Mouse (Mus musculus) left cerebral cortex, adult 11 months (tissue): ENCODE measurements around the gene Gm13290.
A peak's percentile ranks its signal among the peaks of the same experiment; 100 is the strongest.
"Not testable (repeated sequence)": the region's sequence is repeated elsewhere in the genome, so short reads cannot be mapped to it uniquely, and the experiment has no call there.

Experiments used
- DNase-seq: peaks from one replicate; pipeline ENCODE4 v3.0.0; 2022; ENCODE audit warnings: low spot score

Gene Gm13290

GRCm38 (mm10) chr4:88773534-88773933, at the start of gene Gm13290:
Gene Gm13290, plus strand, starts transcription at chr4:88773834.
- DNase-seq, result not testable (repeated sequence)

DNA sequence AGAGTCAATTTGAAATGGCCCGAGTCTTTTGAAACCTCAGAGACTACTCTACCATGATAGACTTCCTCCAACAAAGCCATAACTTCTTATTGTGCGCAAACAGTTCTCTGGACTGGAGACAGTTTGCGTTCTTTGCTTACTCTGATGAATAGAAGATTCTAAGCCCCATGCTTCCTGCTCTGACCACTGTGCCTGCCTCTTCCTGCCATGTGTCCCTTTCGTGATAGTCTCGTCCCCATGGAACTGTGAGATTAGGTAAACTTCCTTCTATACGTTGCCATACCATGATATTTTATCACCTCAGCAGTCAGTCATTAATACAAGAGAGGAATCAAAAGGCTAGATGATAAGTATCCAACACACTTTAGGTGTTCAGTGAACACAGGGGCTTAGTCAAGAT, 46.9 kb upstream of the Gm13290 start:
- DNase-seq, result no peak

DNA sequence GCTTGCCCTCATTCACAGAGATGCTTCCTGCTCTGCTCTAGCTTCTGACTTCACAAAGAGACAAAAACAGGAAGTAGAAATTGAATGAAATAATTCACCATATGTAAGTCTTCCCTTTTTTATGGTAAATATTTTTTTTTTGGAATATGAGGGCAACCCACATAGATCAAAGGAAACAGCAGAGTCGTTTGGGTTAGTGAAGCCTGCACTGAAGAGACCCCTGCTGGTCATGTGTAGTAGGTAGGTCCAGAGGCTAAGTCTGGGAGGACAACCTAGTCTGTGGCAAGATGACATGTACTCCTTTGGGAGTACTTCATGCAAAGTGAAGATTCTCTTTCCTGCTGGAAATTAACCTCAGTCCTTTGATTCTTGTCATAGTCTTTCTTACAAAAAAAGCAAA, 46.3 kb upstream of the Gm13290 start:
- DNase-seq, result no peak

GRCm38 (mm10) chr4:88738480-88738879, 35.2 kb upstream of the Gm13290 start:
- no peak for DNase-seq

GRCm38 (mm10) chr4:88739036-88739435, 34.6 kb upstream of the Gm13290 start:
- DNase-seq, result no peak

DNA sequence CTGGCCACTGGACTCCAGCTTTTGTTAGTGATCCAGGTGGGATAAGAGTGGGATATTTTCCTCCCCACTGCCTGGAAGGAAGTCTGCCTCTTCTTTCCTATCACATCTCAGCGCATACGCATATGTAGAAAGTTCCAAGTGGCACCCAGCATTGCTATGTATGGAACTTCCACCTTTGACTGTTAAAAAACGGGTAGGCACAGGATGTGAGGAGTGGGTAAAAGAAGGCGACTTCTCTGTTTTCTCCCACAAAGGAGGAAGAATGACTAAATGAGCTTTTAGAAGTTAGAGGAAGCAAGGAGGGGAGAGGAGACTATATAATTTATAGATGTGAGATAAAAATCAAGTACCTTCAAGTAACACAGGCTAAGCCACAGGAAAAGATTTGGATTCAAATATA, 32.2 kb upstream of the Gm13290 start:
- DNase-seq, result no peak

DNA sequence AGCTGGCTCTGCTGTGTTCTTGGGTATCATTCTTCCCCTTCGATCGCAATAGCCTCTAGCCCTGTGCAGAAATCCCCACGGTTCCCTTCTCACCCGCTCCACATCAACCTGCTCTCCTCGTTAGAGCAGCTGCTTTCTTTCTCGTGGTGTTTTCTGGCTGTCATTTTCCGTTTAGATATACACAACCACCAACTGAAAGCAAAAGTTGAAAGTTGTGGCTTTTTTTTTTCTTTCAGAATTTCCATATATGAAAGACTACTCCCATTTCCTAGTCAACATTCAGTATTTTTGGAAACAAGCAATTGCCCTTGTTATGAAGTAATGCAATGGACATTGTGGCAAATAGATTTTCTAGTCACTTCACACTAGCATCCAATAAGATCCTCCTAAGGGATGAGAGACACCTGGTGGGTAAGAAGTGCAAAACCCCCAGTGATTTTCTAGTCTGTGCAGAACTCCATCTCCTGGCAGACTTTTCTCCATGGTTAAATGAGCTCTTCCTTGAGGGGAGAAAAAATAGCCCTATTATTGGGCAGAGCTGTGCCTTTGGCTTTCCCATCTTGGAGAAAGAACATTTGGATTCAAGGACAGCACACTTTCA, 30.8 kb upstream of the Gm13290 start:
- DNase-seq, result no peak

- DNase-seq, result no peak
Measured at GRCm38 (mm10) chr4:88744207-88744606, 29.4 kb upstream of the Gm13290 start.

- no peak for DNase-seq
Measured at GRCm38 (mm10) chr4:88749926-88750325, 23.7 kb upstream of the Gm13290 start.

GRCm38 (mm10) chr4:88754818-88755340, 18.8 kb upstream of the Gm13290 start, which contains the start of gene Gm13271:
Gene Gm13271, plus strand, starts transcription at chr4:88754868.
- peak; percentile 61 for DNase-seq

- not testable (repeated sequence) for DNase-seq
Measured at GRCm38 (mm10) chr4:88756581-88757513, 16.8 kb upstream of the Gm13290 start.

DNA sequence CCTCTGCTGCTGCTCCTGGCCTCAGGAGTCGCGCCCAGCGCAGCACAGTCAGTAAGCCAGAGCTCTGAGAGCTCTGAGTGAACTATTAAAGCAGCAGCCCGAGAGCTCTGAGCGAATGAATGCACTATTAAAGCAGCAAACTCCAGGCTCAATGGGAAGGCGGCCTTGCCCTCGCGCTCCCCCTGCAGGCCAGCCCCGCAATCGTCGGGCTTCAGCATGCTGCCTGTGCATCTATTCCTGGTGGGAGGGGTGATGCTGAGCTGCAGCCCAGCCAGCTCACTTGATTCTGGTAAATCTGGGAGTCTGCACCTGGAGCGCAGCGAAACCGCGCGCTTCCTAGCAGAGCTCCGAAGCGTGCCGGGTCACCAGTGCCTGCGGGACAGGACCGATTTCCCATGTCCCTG, 16.0 kb upstream of the Gm13290 start:
- DNase-seq, result peak; percentile 89

GRCm38 (mm10) chr4:88758751-88759150, 14.9 kb upstream of the Gm13290 start:
- DNase-seq, result not testable (repeated sequence)

DNA sequence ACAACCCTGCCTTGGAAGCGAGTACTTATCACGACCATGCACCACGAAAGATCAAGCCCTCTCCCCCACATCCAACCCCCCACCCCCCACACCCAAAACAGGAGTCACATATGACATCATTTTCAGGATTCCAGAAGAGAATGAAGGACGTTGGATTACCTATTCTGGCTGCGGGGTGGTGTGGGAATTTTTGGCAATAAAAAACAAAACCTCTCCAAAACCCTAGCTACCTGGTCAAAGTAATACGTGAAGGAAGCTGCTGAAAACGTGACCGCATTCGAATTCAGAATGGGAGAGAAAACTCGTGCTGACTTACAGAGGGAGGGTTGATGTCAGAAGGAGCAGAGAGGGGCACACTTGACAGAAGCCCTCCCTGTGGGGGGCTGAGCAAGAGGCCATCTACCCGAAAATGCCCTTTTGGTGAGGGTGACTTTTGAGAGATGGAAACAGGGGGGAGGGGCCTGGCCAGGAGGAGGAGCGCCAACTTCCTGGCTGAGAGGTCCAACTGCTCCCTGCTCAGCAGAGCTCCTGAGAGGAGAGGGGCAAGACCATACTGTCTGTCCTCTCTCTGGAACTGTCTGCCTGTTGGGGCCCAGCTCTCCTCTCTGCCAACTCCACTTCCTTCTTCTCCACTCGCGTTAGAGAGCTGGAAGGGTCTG, 13.9 kb upstream of the Gm13290 start, which contains the start of gene Gm13283:
Gene Gm13283 (plus strand): TSS at position 510 of the 659 bp plus-strand sequence.
- DNase-seq, result not testable (repeated sequence)

DNA sequence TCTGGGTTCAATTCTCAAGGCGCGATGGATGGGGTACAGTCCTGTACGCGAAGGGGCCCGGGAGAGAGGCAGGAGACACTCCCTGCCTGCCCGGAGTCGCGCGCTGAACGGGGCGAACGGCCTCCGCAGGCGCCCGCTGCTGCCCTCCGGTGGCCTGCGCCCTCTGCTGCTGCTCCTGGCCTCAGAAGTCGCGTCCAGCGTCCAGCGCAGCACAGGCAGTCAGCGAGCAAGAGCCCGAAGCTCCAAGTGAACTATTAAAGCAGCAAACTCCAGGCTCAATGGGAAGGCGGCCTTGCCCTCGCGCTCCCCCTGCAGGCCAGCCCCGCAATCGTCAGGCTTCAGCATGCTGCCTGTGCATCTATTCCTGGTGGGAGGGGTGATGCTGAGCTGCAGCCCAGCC, 13.2 kb upstream of the Gm13290 start:
- not testable (repeated sequence) for DNase-seq

- peak; percentile 67 for DNase-seq
Measured at GRCm38 (mm10) chr4:88761776-88762175, 11.9 kb upstream of the Gm13290 start.

DNA sequence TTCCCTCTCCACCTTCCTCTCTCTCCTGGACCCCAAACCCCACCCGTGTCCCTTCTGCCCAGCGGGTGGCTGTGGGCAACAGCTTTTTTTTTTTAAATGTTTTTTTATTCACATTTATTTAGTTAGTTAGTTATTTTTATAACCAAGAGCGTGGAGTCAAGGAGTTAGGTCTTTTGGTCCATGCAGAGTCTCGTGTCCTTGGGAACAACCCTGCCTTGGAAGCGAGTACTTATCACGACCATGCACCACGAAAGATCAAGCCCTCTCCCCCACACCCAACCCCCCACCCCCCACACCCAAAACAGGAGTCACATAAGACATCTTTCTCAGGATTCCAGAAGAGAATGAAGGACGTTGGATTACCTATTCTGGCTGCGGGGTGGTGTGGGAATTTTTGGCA, 11.3 kb upstream of the Gm13290 start:
- DNase-seq, result not testable (repeated sequence)

- not testable (repeated sequence) for DNase-seq
Measured at GRCm38 (mm10) chr4:88763384-88764018, 10.1 kb upstream of the Gm13290 start.

DNA sequence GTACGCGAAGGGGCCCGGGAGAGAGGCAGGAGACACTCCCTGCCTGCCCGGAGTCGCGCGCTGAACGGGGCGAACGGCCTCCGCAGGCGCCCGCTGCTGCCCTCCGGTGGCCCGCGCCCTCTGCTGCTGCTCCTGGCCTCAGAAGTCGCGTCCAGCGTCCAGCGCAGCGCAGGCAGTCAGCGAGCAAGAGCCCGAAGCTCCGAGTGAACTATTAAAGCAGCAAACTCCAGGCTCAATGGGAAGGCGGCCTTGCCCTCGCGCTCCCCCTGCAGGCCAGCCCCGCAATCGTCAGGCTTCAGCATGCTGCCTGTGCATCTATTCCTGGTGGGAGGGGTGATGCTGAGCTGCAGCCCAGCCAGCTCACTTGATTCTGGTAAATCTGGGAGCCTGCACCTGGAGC, 3.0 kb downstream of the Gm13290 start, which contains the start of gene Gm13289:
Gene Gm13289 (plus strand): TSS at position 301 of the 400 bp plus-strand sequence.
- DNase-seq, result not testable (repeated sequence)

DNA sequence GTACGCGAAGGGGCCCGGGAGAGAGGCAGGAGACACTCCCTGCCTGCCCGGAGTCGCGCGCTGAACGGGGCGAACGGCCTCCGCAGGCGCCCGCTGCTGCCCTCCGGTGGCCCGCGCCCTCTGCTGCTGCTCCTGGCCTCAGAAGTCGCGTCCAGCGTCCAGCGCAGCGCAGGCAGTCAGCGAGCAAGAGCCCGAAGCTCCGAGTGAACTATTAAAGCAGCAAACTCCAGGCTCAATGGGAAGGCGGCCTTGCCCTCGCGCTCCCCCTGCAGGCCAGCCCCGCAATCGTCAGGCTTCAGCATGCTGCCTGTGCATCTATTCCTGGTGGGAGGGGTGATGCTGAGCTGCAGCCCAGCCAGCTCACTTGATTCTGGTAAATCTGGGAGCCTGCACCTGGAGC, 5.9 kb downstream of the Gm13290 start, which contains the start of gene Gm13272:
Gene Gm13272 (plus strand): TSS at position 301 of the 400 bp plus-strand sequence.
- not testable (repeated sequence) for DNase-seq

GRCm38 (mm10) chr4:88780320-88780719, 6.7 kb downstream of the Gm13290 start:
- DNase-seq, result not testable (repeated sequence)
